Mouse (Mus musculus) CH12.LX (cell line): ENCODE data around the gene Stt3a.
A peak's percentile ranks its signal among the peaks of the same experiment; 100 is the strongest.

Experiments used
- CTCF ChIP-seq, 2 experiments: IDR thresholded peaks in 1 of 2; conservative IDR thresholded peaks in 1 of 2; 2 replicates each; pipeline ENCODE4 v1.5.1; 2011 to 2012; ENCODE audit warnings: low read depth in 2 of 2, low read length in 2 of 2, improper control_type of control experiment in 1 of 2, inconsistent platforms in 1 of 2, mild to moderate bottlenecking in 1 of 2, moderate library complexity in 1 of 2
- JUN ChIP-seq: IDR thresholded peaks from 2 replicates; pipeline ENCODE4 v1.6.1; 2011; ENCODE audit warnings: low read depth, mild to moderate bottlenecking, low read length, improper control_type of control experiment, moderate library complexity; ENCODE audit not compliant: insufficient read depth
- KAT2A ChIP-seq: IDR thresholded peaks from 2 replicates; pipeline ENCODE4 v1.6.1; 2012; ENCODE audit warnings: low read length, improper control_type of control experiment, inconsistent platforms; ENCODE audit not compliant: insufficient replicate concordance
- MAZ ChIP-seq: IDR thresholded peaks from 2 replicates; pipeline ENCODE4 v1.6.1; 2012; ENCODE audit warnings: low read depth, mild to moderate bottlenecking, inconsistent platforms, low read length, improper control_type of control experiment, moderate library complexity
- MXI1 ChIP-seq: IDR thresholded peaks from 2 replicates; pipeline ENCODE4 v1.6.1; 2011; ENCODE audit warnings: mild to moderate bottlenecking, low read depth, low read length, improper control_type of control experiment
- POLR2A ChIP-seq: IDR thresholded peaks from 2 replicates; pipeline ENCODE4 v1.6.1; 2011; ENCODE audit warnings: low read depth, mild to moderate bottlenecking, improper control_type of control experiment, low read length
- POLR2AphosphoS2 ChIP-seq: IDR thresholded peaks from 2 replicates; pipeline ENCODE4 v1.6.1; 2011; ENCODE audit warnings: low read depth, low read length, improper control_type of control experiment
- RCOR1 ChIP-seq: conservative IDR thresholded peaks from 2 replicates; pipeline ENCODE4 v1.6.1; 2012; ENCODE audit warnings: low read depth, mild to moderate bottlenecking, inconsistent platforms, low read length, improper control_type of control experiment
- TCF12 ChIP-seq: IDR thresholded peaks from 2 replicates; pipeline ENCODE4 v1.6.1; 2014; ENCODE audit warnings: low read depth, mild to moderate bottlenecking, inconsistent platforms, low read length, improper control_type of control experiment
- UBTF ChIP-seq: IDR thresholded peaks from 2 replicates; pipeline ENCODE4 v1.6.1; 2012; ENCODE audit warnings: low read depth, mild to moderate bottlenecking, inconsistent platforms, low read length, improper control_type of control experiment, moderate library complexity
- ZC3H11A ChIP-seq: IDR thresholded peaks from 2 replicates; pipeline ENCODE4 v1.6.1; 2012; ENCODE audit warnings: low read depth, mild to moderate bottlenecking, inconsistent platforms, low read length, improper control_type of control experiment
- ZNF384 ChIP-seq: IDR thresholded peaks from 2 replicates; pipeline ENCODE4 v1.6.1; 2012; ENCODE audit warnings: low read depth, low read length, improper control_type of control experiment, inconsistent platforms

GRCm38 (mm10) chr9:36768156-36769047 lies 923 bp upstream of the Stt3a start:
- 0 out of 2 replicates have a peak, but pooled peaks have one; percentile 17 for TF ChIP-seq MAZ
- TF ChIP-seq CTCF (conservative IDR thresholded peaks at IDR 0.05 in 1 of 2, IDR thresholded peaks at IDR 0.05 in 1 of 2; ENCODE audit: low read depth in 2 of 2, low read length in 2 of 2) = no peak
- TF ChIP-seq POLR2A = no peak
- TF ChIP-seq MXI1 = no peak
- TF ChIP-seq TCF12 = no peak; the same call in 1 of the 2 replicates
- no peak for TF ChIP-seq ZC3H11A
- TF ChIP-seq ZNF384 = no peak
- 0 out of 2 replicates have a peak, but pooled peaks have one; percentile 48 for TF ChIP-seq RCOR1
- no peak for TF ChIP-seq KAT2A
- TF ChIP-seq POLR2AphosphoS2 = no peak
- TF ChIP-seq JUN = no peak
- TF ChIP-seq UBTF = no peak
